Mouse (Mus musculus) heart, postnatal 0 days (tissue): ENCODE measurements around the gene Igdcc4. TPM values are rescaled to one million over a fixed set of nuclear protein-coding genes. Genes with fewer than 3 reads are reported as not detected.

Source experiments
- ATAC-seq: fragments of 200-750 bp; cut with Nextera tagmentation; 2 replicates; pipeline ENCODE4 v1.8.0; 2017; ENCODE audit warnings: low read depth, moderate number of reproducible peaks, moderate library complexity; ENCODE audit not compliant: insufficient read depth
- DNase-seq: peaks from one replicate; pipeline ENCODE4 v3.0.0-alpha.2; 2016; ENCODE audit warnings: low spot score
- H3K27ac ChIP-seq: fragments of 300-500 bp; sonication (generic); 2 replicates; pipeline ENCODE4 v1.5.1; 2014; ENCODE audit warnings: low read depth, mild to moderate bottlenecking
- H3K27me3 ChIP-seq: fragments of 300-500 bp; sonication (generic); 2 replicates; pipeline ENCODE4 v1.6.1; 2014; ENCODE audit warnings: low read length, mixed read lengths; ENCODE audit not compliant: control insufficient read depth, insufficient read depth
- H3K36me3 ChIP-seq: fragments of 300-500 bp; sonication (generic); replicated peaks from 2 replicates; pipeline ENCODE4 v1.6.1; 2014; ENCODE audit warnings: low read length, mixed read lengths; ENCODE audit not compliant: control insufficient read depth, insufficient read depth
- H3K4me1 ChIP-seq: fragments of 300-500 bp; sonication (generic); 2 replicates; pipeline ENCODE4 v1.6.1; 2014; ENCODE audit warnings: antibody characterized with exemption; ENCODE audit not compliant: control insufficient read depth, insufficient read depth
- H3K4me2 ChIP-seq: fragments of 300-500 bp; sonication (generic); 2 replicates; pipeline ENCODE4 v1.6.1; 2014; ENCODE audit warnings: low read depth, mild to moderate bottlenecking, low read length, moderate library complexity
- H3K4me3 ChIP-seq: fragments of 300-500 bp; sonication (generic); 2 replicates; pipeline ENCODE4 v1.5.1; 2014; ENCODE audit warnings: low read depth, low read length
- H3K9ac ChIP-seq: fragments of 300-500 bp; sonication (generic); replicated peaks from 2 replicates; pipeline ENCODE4 v1.6.1; 2014; ENCODE audit warnings: low read depth, low read length, mixed read lengths
- H3K9me3 ChIP-seq: fragments of 300-500 bp; sonication (generic); replicated peaks from 2 replicates; pipeline ENCODE4 v1.6.1; 2016; ENCODE audit warnings: low read length; ENCODE audit not compliant: control insufficient read depth
- CTCF ChIP-seq: IDR thresholded peaks from 2 replicates; pipeline ENCODE4 v1.5.1; 2016; ENCODE audit warnings: antibody characterized with exemption, control low read depth, low read depth
- EP300 ChIP-seq: IDR thresholded peaks from 2 replicates; pipeline ENCODE4 v1.6.1; 2016; ENCODE audit warnings: antibody characterized with exemption, low read depth
- WGBS: fragments of 180-500 bp; shearing (Covaris S2); extraction: QIAGEN DNeasy Blood & Tissue Kit; methylation state at CpG from one replicate; pipeline ENCODE4 v1.1.7; 2014; 5-methylcytosine and 5-hydroxymethylcytosine counted together
- polyA plus RNA-seq: library from polyadenylated mRNA; unstranded; fragments of >200 nt; fragmentation: Nextera tagmentation; extraction: Ambion mirVana; gene quantifications from 2 replicates; pipeline ENCODE4 v1.2.1, GENCODE M21; 2015
- total RNA-seq: library from RNA; depleted of rRNA; stranded (reverse); fragments of >200 nt; gene quantifications from 2 replicates; pipeline ENCODE4 v1.2.3, GENCODE M21; 2014; ENCODE audit warnings: low replicate concordance

The Igdcc4 gene
- total and polyA plus RNA-seq, 2 experiments from 2014 or later = 3.2 to 13.9 TPM

DNA sequence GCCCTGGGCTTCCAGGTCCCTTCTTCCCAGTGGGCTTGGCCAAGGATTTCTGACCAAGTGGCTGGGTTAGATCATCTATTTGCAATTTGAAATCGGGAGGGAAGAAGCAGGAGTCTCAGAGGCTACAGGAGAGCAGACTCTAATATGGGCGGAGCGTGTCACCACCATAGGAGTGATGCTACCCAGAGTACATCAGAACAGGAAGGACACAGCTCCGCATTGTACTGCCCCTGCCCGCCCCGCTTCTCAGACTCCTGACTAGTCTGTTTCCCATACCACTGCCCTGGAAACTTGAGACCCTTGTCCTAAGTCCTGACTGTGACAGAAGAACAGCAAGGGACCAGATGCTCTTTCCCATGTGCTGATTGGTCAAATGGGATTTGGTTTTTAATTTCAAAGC is 56.3 kb downstream of the Igdcc4 start:
- no peak for TF ChIP-seq EP300
- no peaks in the 10 kb centered on the region for H3K9me3 ChIP-seq
- no peak overlapping the region for H3K4me3 ChIP-seq
- no peak overlapping the region for H3K27ac ChIP-seq
- DNase-seq (peak; percentile 52), ATAC-seq (peak; percentile 69)
- H3K4me2 ChIP-seq = no peak overlapping the region
- peaks cover 40% of the 10 kb centered on the region for H3K27me3 ChIP-seq
- H3K9ac ChIP-seq = no peak overlapping the region
- H3K36me3 ChIP-seq = no peaks in the 10 kb centered on the region
- 19% methylated on average over 6 of the region's 6 CpGs for WGBS
- peaks cover 10% of the 10 kb centered on the region; the same call in 1 of the 2 replicates for H3K4me1 ChIP-seq

DNA sequence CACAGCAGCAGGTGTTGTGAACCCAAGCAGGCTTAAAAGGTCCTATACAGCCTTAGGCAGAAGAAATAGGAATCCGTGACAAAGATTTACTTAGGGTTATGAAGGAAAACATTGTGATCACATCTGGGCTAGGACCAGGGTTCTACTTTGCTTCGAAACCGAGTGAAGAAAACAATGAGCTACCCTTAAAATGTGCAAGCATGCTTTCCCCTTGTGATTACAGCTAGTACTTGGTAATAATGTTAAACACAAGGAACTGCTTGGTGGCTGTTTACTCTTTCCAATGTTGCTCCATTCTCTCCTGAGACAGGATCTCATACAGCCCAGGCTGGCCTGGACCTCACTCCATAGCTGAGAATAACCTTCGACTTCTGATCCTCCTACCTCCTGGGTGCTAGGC is 59.9 kb downstream of the Igdcc4 start:
- no peak for ATAC-seq
- Histone ChIP-seq H3K4me2 (no peak overlapping the region), H3K27me3 (peaks cover 53% of the 10 kb centered on the region), H3K9ac (no peak overlapping the region), H3K9me3 (no peaks in the 10 kb centered on the region), H3K4me1 (peaks cover 16% of the 10 kb centered on the region; the same call in 1 of the 2 replicates), H3K36me3 (no peaks in the 10 kb centered on the region), H3K27ac (no peak overlapping the region), H3K4me3 (no peak overlapping the region)
- TF ChIP-seq CTCF (no peak), EP300 (no peak)
- WGBS = 68% methylated on average over 4 of the region's 4 CpGs
- no peak for DNase-seq

DNA sequence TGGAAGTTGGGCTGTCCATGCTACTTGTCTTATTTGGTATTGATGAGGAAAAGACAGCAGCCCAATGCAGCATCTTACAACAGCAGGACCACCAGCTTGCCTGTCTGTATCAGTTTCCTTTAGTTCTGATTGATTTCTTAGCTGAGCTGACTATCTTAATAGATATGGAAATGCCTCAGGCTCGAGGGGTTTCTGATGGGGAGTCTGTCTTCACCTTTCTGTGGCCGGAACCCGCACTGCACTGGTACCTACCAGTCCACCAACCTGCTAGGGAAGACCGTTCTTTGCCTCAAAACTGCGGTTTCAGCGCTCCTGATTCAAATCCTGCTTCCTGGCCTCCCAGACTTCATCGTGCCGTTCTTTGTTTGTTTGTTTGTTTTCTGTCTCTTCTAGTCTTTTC is 60.6 kb downstream of the Igdcc4 start:
- H3K27me3 ChIP-seq = peaks cover 53% of the 10 kb centered on the region
- no peak overlapping the region for H3K4me3 ChIP-seq
- H3K9me3 ChIP-seq = no peaks in the 10 kb centered on the region

DNA sequence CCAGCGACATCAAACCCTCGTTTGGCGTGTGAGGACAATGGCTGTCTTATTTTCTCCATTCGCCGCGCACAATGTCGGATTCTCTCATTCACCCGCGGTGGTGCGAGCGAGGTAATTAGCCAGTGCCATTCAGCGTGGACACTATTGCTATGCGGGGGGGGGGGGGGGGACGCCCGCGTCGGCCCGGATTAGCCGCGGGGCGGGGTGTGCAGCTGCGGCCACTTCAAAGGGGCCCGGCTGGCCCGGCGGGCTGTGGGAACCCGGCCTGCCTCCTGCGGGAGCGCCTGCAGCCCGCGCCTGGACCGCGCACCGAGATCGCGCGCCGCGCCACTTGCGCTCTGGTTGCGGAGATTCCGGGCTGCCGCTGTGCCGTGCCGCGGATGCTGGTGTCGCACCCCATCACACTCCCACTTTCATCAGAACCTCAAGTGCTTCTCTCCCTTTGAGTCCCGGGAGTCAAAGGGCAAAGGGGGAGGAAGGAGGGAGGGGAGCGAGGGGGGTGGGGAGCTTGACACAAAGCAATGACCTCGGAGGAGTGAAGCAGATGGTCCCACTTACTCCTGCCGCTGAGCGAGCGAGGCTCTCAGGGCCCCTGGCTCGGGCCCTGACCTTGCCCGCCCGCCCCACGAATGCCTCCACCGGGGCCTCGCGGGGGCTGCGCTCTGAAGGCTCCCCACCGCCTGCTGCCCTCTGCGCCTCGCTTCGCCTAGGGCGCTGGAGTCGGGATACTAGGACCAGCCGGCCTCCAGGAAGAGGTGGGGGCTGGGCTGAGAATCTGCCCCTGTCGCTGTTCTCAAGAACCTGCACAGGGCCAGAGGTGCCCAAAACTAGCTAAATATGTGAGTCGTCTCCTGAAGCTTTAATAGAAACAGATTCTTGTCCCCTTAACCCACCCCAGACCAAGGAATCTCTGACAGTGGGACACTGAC is 61.7 kb downstream of the Igdcc4 start:
- Histone ChIP-seq H3K4me2 (peak overlapping the region; percentile 82), H3K9ac (no peak overlapping the region; the same call in 1 of the 2 replicates), H3K27me3 (peaks cover 53% of the 10 kb centered on the region), H3K4me3 (peak overlapping the region; percentile 50), H3K27ac (no peak overlapping the region), H3K4me1 (peaks cover 8% of the 10 kb centered on the region; the same call in 1 of the 2 replicates), H3K9me3 (no peaks in the 10 kb centered on the region), H3K36me3 (no peaks in the 10 kb centered on the region)
- DNase-seq (no peak), ATAC-seq (peak; percentile 51)
- TF ChIP-seq EP300 (no peak), CTCF (no peak)
- WGBS = 2% methylated on average over 56 of the region's 69 CpGs

More for the DNA sequence above, 60.6 kb downstream of the Igdcc4 start:
- Histone ChIP-seq H3K4me2 (no peak overlapping the region), H3K36me3 (no peaks in the 10 kb centered on the region), H3K9ac (no peak overlapping the region), H3K27ac (no peak overlapping the region), H3K4me1 (peaks cover 10% of the 10 kb centered on the region; the same call in 1 of the 2 replicates)
- ATAC-seq (no peak), DNase-seq (no peak)
- TF ChIP-seq CTCF (no peak), EP300 (no peak)
- WGBS = 52% methylated on average over 8 of the region's 8 CpGs

DNA sequence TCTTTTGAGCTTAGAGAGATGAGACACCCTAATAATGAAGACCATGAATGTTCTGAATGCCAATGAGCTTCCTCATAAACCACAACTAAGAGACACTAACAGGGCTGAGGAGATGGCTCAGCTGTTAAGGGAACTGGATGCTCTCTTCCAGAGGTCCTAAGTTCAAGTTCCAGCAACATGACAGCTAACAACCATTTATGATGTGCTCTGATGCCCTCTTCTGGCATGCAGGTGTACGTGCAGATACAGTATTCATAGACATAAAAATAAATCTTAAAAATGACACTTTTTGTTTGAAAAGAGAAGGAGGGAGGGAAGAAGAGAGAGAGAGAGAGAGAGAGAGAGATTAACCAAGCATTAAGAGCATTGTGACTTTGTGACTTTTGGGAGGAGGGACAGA is 63.6 kb downstream of the Igdcc4 start:
- Histone ChIP-seq H3K4me2 (no peak overlapping the region), H3K4me1 (peaks cover 8% of the 10 kb centered on the region; the same call in 1 of the 2 replicates), H3K27ac (no peak overlapping the region), H3K9me3 (no peaks in the 10 kb centered on the region), H3K27me3 (peaks cover 44% of the 10 kb centered on the region), H3K4me3 (no peak overlapping the region), H3K36me3 (no peaks in the 10 kb centered on the region), H3K9ac (no peak overlapping the region)
- 18% methylated on average over 1 of the region's 1 CpGs for WGBS
- ATAC-seq (no peak), DNase-seq (no peak)
- TF ChIP-seq CTCF (peak; percentile 55), EP300 (no peak)
